Mouse (Mus musculus): ENCODE results near the gene Mb. TPM values are rescaled to one million over a fixed set of nuclear protein-coding genes. Genes with fewer than 3 reads are reported as not detected.

Mb gene
- polyA plus RNA-seq, 1 experiment from 2014 or later: not detected

GRCm38 (mm10) chr15:77079256-77079822 is 28.9 kb upstream of the Mb start:
- Histone ChIP-seq H3K36me3 (peaks cover 78% of the 10 kb centered on the region), H3K4me2 (replicated peaks) (no peak overlapping the region), H3K4me1 (replicated peaks) (peaks cover 3% of the 10 kb centered on the region), H3K9ac (replicated peaks) (no peak overlapping the region; the same call in 1 of the 2 replicates), H3K9me3 (no peaks in the 10 kb centered on the region), H3K4me3 (replicated peaks) (no peak overlapping the region), H3K27me3 (no peaks in the 10 kb centered on the region), H3K27ac (no peak overlapping the region)
- no peak for ATAC-seq
- WGBS: 57% methylated on average over 14 of the region's 14 CpGs

GRCm38 (mm10) chr15:77078786-77079185 is 28.3 kb upstream of the Mb start:
- Histone ChIP-seq H3K27me3 (no peaks in the 10 kb centered on the region), H3K27ac (no peak overlapping the region), H3K36me3 (peaks cover 74% of the 10 kb centered on the region), H3K4me2 (replicated peaks) (no peak overlapping the region), H3K4me1 (replicated peaks) (peaks cover 3% of the 10 kb centered on the region), H3K9me3 (no peaks in the 10 kb centered on the region), H3K4me3 (replicated peaks) (no peak overlapping the region), H3K9ac (replicated peaks) (no peak overlapping the region)
- WGBS: 58% methylated on average over 3 of the region's 3 CpGs
- no peak for ATAC-seq

DNA sequence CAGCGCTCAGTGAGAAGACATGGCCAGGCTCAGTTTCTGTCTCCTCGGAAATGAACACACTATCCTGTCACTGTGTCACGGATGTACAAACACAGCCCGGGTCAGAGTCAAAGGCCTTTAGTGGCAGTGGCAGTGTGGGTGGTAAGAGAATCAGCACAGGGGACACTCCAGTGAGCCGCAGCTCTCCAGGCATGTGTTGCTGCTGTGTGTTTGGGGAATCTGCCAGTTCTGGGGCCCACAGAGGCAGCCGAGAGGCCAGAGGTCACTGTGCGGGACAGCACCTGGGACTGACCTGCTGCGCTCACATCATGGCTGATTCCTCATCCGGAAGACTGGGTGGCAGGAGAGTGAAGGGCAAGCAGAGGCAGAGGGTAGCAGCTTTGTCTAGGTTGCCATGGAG is 27.4 kb upstream of the Mb start:
- H3K4me1 ChIP-seq (replicated peaks): peaks cover 3% of the 10 kb centered on the region
- no peak overlapping the region for H3K4me2 ChIP-seq (replicated peaks)
- no peak overlapping the region for H3K4me3 ChIP-seq (replicated peaks)
- no peak overlapping the region for H3K9ac ChIP-seq (replicated peaks)
- peaks cover 67% of the 10 kb centered on the region for H3K36me3 ChIP-seq
- no peaks in the 10 kb centered on the region for H3K27me3 ChIP-seq
- ATAC-seq: no peak
- WGBS: 89% methylated on average over 9 of the region's 9 CpGs
- no peak overlapping the region for H3K27ac ChIP-seq
- no peaks in the 10 kb centered on the region for H3K9me3 ChIP-seq

- H3K27ac ChIP-seq: no peak overlapping the region
- peaks cover 53% of the 10 kb centered on the region for H3K36me3 ChIP-seq
- H3K4me2 ChIP-seq (replicated peaks): no peak overlapping the region
- no peak for ATAC-seq
- no peaks in the 10 kb centered on the region for H3K9me3 ChIP-seq
- WGBS: 90% methylated on average over 3 of the region's 3 CpGs
- no peaks in the 10 kb centered on the region for H3K27me3 ChIP-seq
- H3K4me3 ChIP-seq (replicated peaks): no peak overlapping the region
- H3K9ac ChIP-seq (replicated peaks): no peak overlapping the region
- peaks cover 10% of the 10 kb centered on the region for H3K4me1 ChIP-seq (replicated peaks)
These were observed 26.1 kb upstream of the Mb start for GRCm38 (mm10) chr15:77076523-77076922.

DNA sequence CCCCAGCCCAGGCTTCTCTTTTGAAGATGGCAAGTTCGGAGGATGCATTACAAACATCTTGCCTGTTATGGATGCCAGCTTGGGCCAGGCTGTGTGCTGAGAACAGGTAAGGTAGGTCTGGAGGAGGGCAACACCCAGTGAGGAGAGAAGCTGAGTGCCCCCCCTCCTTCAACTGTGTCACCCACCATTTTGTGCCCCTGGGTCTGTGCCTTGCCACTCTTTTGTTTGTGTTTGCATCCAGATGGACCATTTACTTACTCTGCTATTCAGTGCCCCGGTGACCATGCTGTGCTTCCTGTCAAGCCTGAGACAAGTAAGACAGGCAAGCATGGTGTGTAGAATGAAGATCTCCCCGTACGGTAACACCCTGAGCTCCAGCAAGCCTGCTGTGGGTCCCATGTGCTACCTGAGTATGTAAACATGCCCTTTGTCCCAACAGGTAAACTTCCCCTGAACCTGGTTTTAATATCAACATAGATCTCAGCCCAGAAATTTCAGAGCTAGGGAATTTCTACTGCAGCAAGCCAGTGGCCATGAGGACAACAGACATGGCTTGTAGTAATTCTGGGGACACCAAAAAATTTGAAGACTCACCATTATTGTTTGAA is 22.2 kb upstream of the Mb start:
- Histone ChIP-seq H3K27me3 (no peaks in the 10 kb centered on the region), H3K4me3 (replicated peaks) (no peak overlapping the region), H3K4me2 (replicated peaks) (no peak overlapping the region), H3K4me1 (replicated peaks) (peaks cover 13% of the 10 kb centered on the region), H3K36me3 (peaks cover 19% of the 10 kb centered on the region), H3K9ac (replicated peaks) (no peak overlapping the region), H3K27ac (no peak overlapping the region), H3K9me3 (no peaks in the 10 kb centered on the region)
- no peak for ATAC-seq
- 66% methylated on average over 4 of the region's 4 CpGs for WGBS

- H3K9ac ChIP-seq (replicated peaks): no peak overlapping the region
- no peak overlapping the region for H3K27ac ChIP-seq
- H3K36me3 ChIP-seq: peaks cover 8% of the 10 kb centered on the region; the same call in 1 of the 2 replicates
- 0 out of 2 replicates have a peak overlapping the region, but pooled peaks have one; percentile 16 for H3K4me2 ChIP-seq (replicated peaks)
- peak; percentile 74; the same call in 1 of the 2 replicates for ATAC-seq
- 19% methylated on average over 10 of the region's 10 CpGs for WGBS
- H3K4me1 ChIP-seq (replicated peaks): peaks cover 13% of the 10 kb centered on the region
- H3K27me3 ChIP-seq: no peaks in the 10 kb centered on the region
- no peak overlapping the region for H3K4me3 ChIP-seq (replicated peaks)
- no peaks in the 10 kb centered on the region for H3K9me3 ChIP-seq
These were observed 21.0 kb upstream of the Mb start for GRCm38 (mm10) chr15:77071501-77071900.

DNA sequence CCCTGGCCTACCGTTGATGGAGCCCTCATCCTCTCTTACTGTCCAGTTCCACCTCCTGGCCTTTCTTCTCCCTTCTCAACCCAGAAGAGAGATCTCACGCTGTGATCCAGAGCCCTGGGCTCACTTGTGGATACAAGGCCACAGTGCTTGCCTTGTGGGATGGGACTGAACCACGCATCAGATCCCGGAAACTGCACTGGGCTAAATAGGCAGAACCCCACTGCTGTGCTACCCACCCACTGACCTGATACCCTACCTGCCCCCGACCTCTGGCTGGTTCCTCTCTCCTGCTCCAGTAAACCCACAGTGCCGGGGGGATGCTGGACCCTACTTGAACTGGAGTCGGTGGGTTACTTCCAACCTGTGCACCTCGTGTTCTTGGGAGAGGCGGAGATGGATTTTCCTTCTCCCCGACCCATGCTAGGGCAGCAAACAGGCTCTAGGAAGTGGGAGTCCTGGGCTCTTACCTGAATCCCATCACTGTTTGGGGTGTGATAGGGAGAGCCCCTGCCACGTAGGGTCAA is 20.3 kb upstream of the Mb start:
- H3K27ac ChIP-seq: no peak overlapping the region
- H3K36me3 ChIP-seq: peaks cover 4% of the 10 kb centered on the region; the same call in 1 of the 2 replicates
- H3K4me1 ChIP-seq (replicated peaks): peaks cover 13% of the 10 kb centered on the region
- no peak overlapping the region for H3K4me2 ChIP-seq (replicated peaks)
- no peaks in the 10 kb centered on the region for H3K9me3 ChIP-seq
- 90% methylated on average over 11 of the region's 11 CpGs for WGBS
- H3K27me3 ChIP-seq: no peaks in the 10 kb centered on the region
- no peak for ATAC-seq
- no peak overlapping the region for H3K4me3 ChIP-seq (replicated peaks)
- no peak overlapping the region for H3K9ac ChIP-seq (replicated peaks)

GRCm38 (mm10) chr15:77069019-77069418 is 18.5 kb upstream of the Mb start:
- H3K27ac ChIP-seq: no peak overlapping the region
- H3K4me1 ChIP-seq (replicated peaks): peaks cover 13% of the 10 kb centered on the region
- H3K4me3 ChIP-seq (replicated peaks): no peak overlapping the region
- H3K9me3 ChIP-seq: no peaks in the 10 kb centered on the region
- no peak overlapping the region for H3K9ac ChIP-seq (replicated peaks)
- no peaks in the 10 kb centered on the region for H3K36me3 ChIP-seq
- H3K27me3 ChIP-seq: no peaks in the 10 kb centered on the region
- H3K4me2 ChIP-seq (replicated peaks): no peak overlapping the region
- WGBS: 97% methylated on average over 3 of the region's 3 CpGs
- no peak for ATAC-seq

DNA sequence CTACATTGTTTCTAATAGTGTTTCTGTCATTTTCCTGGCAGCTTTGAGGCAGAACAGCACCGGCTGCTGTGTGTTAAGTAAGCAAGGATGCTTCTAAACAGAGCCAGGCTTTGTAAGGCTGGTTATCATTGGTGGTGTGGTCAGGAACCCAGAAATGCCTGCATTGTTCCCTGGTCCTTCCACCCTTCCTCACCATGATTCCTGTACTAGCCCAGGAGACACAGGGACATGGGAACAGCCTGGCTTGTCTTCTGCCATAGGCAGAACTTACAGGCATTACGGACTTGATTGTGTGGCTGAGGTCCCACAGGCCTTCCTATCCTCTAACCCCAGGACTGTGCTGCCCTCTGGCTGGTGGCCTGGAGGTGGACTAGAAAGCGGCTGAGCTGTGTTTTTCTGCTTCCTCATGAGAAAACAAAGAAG is 18.0 kb upstream of the Mb start:
- Histone ChIP-seq H3K9me3 (no peaks in the 10 kb centered on the region), H3K4me3 (replicated peaks) (no peak overlapping the region), H3K4me2 (replicated peaks) (no peak overlapping the region), H3K36me3 (no peaks in the 10 kb centered on the region), H3K4me1 (replicated peaks) (peaks cover 13% of the 10 kb centered on the region), H3K27ac (no peak overlapping the region), H3K27me3 (no peaks in the 10 kb centered on the region), H3K9ac (replicated peaks) (no peak overlapping the region)
- ATAC-seq: no peak
- 78% methylated on average over 3 of the region's 3 CpGs for WGBS

DNA sequence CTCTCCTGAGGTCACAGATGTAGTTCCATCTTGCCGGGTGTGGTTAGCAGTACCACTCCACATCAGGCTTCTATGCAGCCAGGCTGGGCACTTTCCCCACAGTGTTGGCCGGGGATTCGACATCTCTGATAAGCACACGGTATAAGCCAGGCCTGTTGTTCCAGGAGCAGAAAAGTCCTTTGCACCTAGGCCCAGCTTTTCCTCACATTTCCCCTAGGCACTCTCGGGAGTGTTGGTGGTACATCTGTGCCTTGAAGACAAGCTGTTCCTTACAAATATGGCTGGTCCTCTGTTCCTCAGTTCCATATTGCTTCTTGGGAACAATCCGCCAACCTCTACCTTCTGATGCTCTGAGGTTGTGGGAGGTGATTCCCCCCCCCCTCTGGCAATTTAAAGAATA is 15.8 kb upstream of the Mb start:
- Histone ChIP-seq H3K4me1 (replicated peaks) (peaks cover 3% of the 10 kb centered on the region; the same call in 1 of the 2 replicates), H3K36me3 (no peaks in the 10 kb centered on the region), H3K9me3 (no peaks in the 10 kb centered on the region), H3K9ac (replicated peaks) (no peak overlapping the region), H3K4me2 (replicated peaks) (no peak overlapping the region), H3K27ac (no peak overlapping the region), H3K4me3 (replicated peaks) (no peak overlapping the region), H3K27me3 (no peaks in the 10 kb centered on the region)
- WGBS: 85% methylated on average over 6 of the region's 6 CpGs
- ATAC-seq: no peak

- Histone ChIP-seq H3K9ac (replicated peaks) (no peak overlapping the region), H3K4me2 (replicated peaks) (no peak overlapping the region), H3K9me3 (no peaks in the 10 kb centered on the region), H3K36me3 (no peaks in the 10 kb centered on the region), H3K27ac (no peak overlapping the region), H3K4me1 (replicated peaks) (no peaks in the 10 kb centered on the region), H3K4me3 (replicated peaks) (no peak overlapping the region), H3K27me3 (no peaks in the 10 kb centered on the region)
- ATAC-seq: no peak
- WGBS: 89% methylated on average over 6 of the region's 6 CpGs
These were observed 14.9 kb upstream of the Mb start for GRCm38 (mm10) chr15:77065259-77065852.

- no peak overlapping the region for H3K9ac ChIP-seq (replicated peaks)
- no peaks in the 10 kb centered on the region for H3K27me3 ChIP-seq
- H3K4me3 ChIP-seq (replicated peaks): no peak overlapping the region
- no peak overlapping the region for H3K4me2 ChIP-seq (replicated peaks)
- ATAC-seq: no peak
- no peaks in the 10 kb centered on the region for H3K4me1 ChIP-seq (replicated peaks)
- H3K27ac ChIP-seq: no peak overlapping the region
- H3K36me3 ChIP-seq: no peaks in the 10 kb centered on the region
- H3K9me3 ChIP-seq: peaks cover 3% of the 10 kb centered on the region; the same call in 1 of the 2 replicates
These were observed 12.3 kb upstream of the Mb start for GRCm38 (mm10) chr15:77062746-77063145.
